ENCODE assay signal across 16 mouse cellular contexts in genomic region chr1:190140519-190140918, GRCm38 (mm10). TPM values are rescaled to one million over a fixed set of nuclear protein-coding genes. Genes with fewer than 3 reads are reported as not detected.
"Had no signal": no experiment of that assay in that cellular context is flagged by ENCODE, and none has a peak within 500 bp of the region (broad histone marks: within the 10 kb centered on the region; RNA-seq: fewer than 3 reads in every experiment).

No protein-coding gene starts in this region.

- H3K9ac ChIP-seq: liver, embryonic 13.5 days; midbrain, embryonic 13.5 days had no signal

- H3K27ac ChIP-seq: left cerebral cortex, adult 2 months; liver, embryonic 13.5 days; macrophage; midbrain, embryonic 13.5 days had no signal

- H3K9me3 ChIP-seq: liver, embryonic 13.5 days; midbrain, embryonic 13.5 days had no signal

- ATAC-seq: midbrain, embryonic 13.5 days had no signal

- H3K4me3 ChIP-seq: left cerebral cortex, adult 2 months; liver, embryonic 13.5 days; midbrain, embryonic 13.5 days; myocyte had no signal

- DNase-seq: kidney, adult 18-20 months; kidney, adult 9 months; kidney, postnatal 14 days; kidney, postnatal 4 days; layer of hippocampus, adult 9-11 months; layer of hippocampus, postnatal 36 days; liver, embryonic 13.5 days; lung, adult 2 months; thymus, adult 18-20 months; thymus, postnatal 36 days had no signal

- H3K4me1 ChIP-seq: liver, embryonic 13.5 days had no signal

- H3K4me2 ChIP-seq: liver, embryonic 13.5 days; midbrain, embryonic 13.5 days had no signal

- H3K36me3 ChIP-seq: liver, embryonic 13.5 days had no signal

- H3K27me3 ChIP-seq: liver, embryonic 13.5 days; midbrain, embryonic 13.5 days had no signal

RNA-seq across cellular contexts. Expression of gene Prox1, which starts 30.0 kb away (rescaled TPM):
- total RNA-seq: megakaryocyte, adult 5-6 weeks; monocyte, adult 5-6 weeks had no signal
